Mouse (Mus musculus) forebrain, embryonic 11.5 days (tissue): ENCODE measurements around the gene Kcnj4. TPM values are rescaled to one million over a fixed set of nuclear protein-coding genes. Genes with fewer than 3 reads are reported as not detected.

Source experiments
- ATAC-seq: fragments of 200-750 bp; cut with Nextera tagmentation; replicated peaks from 2 replicates; pipeline ENCODE4 v1.8.0; 2017; ENCODE audit warnings: moderate TSS enrichment; ENCODE audit not compliant: low FRiP score
- DNase-seq: peaks from one replicate; pipeline ENCODE4 v3.0.0-alpha.2; 2017; ENCODE audit warnings: low spot score
- H3K27ac ChIP-seq: fragments of 300-500 bp; sonication (generic); 2 replicates; pipeline ENCODE4 v1.5.1; 2014; ENCODE audit warnings: low read depth, low read length
- H3K27me3 ChIP-seq: fragments of 300-500 bp; sonication (generic); 2 replicates; pipeline ENCODE4 v1.6.1; 2014; ENCODE audit warnings: mild to moderate bottlenecking, low read length, mixed read lengths; ENCODE audit not compliant: control insufficient read depth, insufficient read depth
- H3K36me3 ChIP-seq: fragments of 300-500 bp; sonication (generic); 2 replicates; pipeline ENCODE4 v1.6.1; 2014; ENCODE audit warnings: mild to moderate bottlenecking, low read length, moderate library complexity, mixed read lengths; ENCODE audit not compliant: control insufficient read depth, insufficient read depth
- H3K4me1 ChIP-seq: fragments of 300-500 bp; sonication (generic); replicated peaks from 2 replicates; pipeline ENCODE4 v1.6.1; 2014; ENCODE audit warnings: low read length, mixed read lengths; ENCODE audit not compliant: control insufficient read depth, insufficient read depth
- H3K4me2 ChIP-seq: fragments of 300-500 bp; sonication (generic); 2 replicates; pipeline ENCODE4 v1.6.1; 2014; ENCODE audit warnings: low read depth, mild to moderate bottlenecking, low read length, moderate library complexity, mixed read lengths; ENCODE audit not compliant: severe bottlenecking
- H3K4me3 ChIP-seq: fragments of 300-500 bp; sonication (generic); 2 replicates; pipeline ENCODE4 v1.5.1; 2014; ENCODE audit warnings: low read depth, low read length
- H3K9ac ChIP-seq: fragments of 300-500 bp; sonication (generic); 2 replicates; pipeline ENCODE4 v1.6.1; 2014; ENCODE audit warnings: low read length
- H3K9me3 ChIP-seq: fragments of 300-500 bp; sonication (generic); 2 replicates; pipeline ENCODE4 v1.6.1; 2016; ENCODE audit warnings: low read length, mixed read lengths; ENCODE audit not compliant: control insufficient read depth
- WGBS: fragments of 180-500 bp; shearing (Covaris S2); extraction: QIAGEN DNeasy Blood & Tissue Kit; methylation state at CpG from one replicate; pipeline ENCODE4 v1.1.7; 2014; 5-methylcytosine and 5-hydroxymethylcytosine counted together
- microRNA-seq: library from miRNA; unstranded; fragments of <30 nt; microRNA quantifications from one replicate; pipeline ENCODE4, GENCODE M21; 2016; ENCODE audit not compliant: insufficient number of aligned reads
- polyA plus RNA-seq: library from polyadenylated mRNA; unstranded; fragments of >200 nt; fragmentation: Nextera tagmentation; extraction: Ambion mirVana; gene quantifications from 2 replicates; pipeline ENCODE4 v1.2.1, GENCODE M21; 2014

The Kcnj4 gene
- polyA plus RNA-seq, 1 experiment from 2014 or later: not detected

DNA sequence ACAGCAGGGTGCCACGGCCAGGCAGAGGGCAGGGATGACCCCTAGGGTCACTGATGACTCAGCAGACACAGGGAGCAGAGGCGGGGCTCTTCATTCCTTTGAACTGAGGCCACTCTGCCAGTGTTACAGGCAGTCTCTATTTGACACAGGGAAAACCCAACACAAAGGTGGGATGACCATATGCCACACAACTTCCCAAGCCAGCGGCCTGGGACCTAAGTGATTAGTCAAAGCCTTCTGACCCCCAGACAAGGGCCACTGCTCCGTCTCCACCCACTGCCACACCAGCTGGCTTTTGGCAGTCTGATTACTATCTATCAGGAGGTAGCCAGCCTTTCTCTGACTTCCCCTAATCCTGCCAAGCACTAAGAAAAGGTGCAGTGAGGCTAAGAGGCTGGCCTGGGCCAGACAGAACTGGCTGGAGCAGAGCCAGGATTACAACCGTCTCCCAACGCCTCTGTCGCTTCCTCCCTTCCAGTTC lies 69.8 kb downstream of the Kcnj4 start:
- WGBS: 49% methylated on average over 7 of the region's 7 CpGs
- no peak for DNase-seq
- ATAC-seq: no peak
- Histone ChIP-seq H3K4me3 (no peak overlapping the region), H3K4me1 (peaks cover 9% of the 10 kb centered on the region), H3K9ac (no peak overlapping the region), H3K9me3 (no peaks in the 10 kb centered on the region), H3K4me2 (no peak overlapping the region), H3K27ac (no peak overlapping the region), H3K36me3 (peaks cover 36% of the 10 kb centered on the region), H3K27me3 (no peaks in the 10 kb centered on the region)

Small RNA genes lying within 50 kb of the gene (microRNA-seq; reads per million reads assigned to microRNA genes)
- not detected for gene Gm44302

Other genes starting within 250 kb of the Kcnj4 start
- 1.3 and 4.2 TPM in 2 replicates for gene Baiap2l2, start 219.7 kb downstream of the Kcnj4 start, polyA plus RNA-seq
- 20.8 and 22.3 TPM in 2 replicates for gene Pla2g6, start 176.9 kb downstream of the Kcnj4 start, polyA plus RNA-seq
- 1.5 TPM in 2 replicates for gene Maff, start 158.6 kb downstream of the Kcnj4 start, polyA plus RNA-seq
- gene Tmem184b, start 101.7 kb downstream of the Kcnj4 start, polyA plus RNA-seq: 52.3 and 55.2 TPM in 2 replicates
- 209 and 213 TPM in 2 replicates for gene Csnk1e, start 49.7 kb downstream of the Kcnj4 start, polyA plus RNA-seq
- gene Kdelr3, start 11.2 kb upstream of the Kcnj4 start, polyA plus RNA-seq: 9.7 and 10.3 TPM in 2 replicates
- 109 TPM in 2 replicates for gene Ddx17, start 41.5 kb upstream of the Kcnj4 start, polyA plus RNA-seq
- gene Dmc1, start 99.9 kb upstream of the Kcnj4 start, polyA plus RNA-seq: 1.5 and 1.6 TPM in 2 replicates
- gene Fam227a, start 153.7 kb upstream of the Kcnj4 start, polyA plus RNA-seq: 4.5 and 4.7 TPM in 2 replicates
- gene Cby1, start 154.0 kb upstream of the Kcnj4 start, polyA plus RNA-seq: 78.8 and 81.6 TPM in 2 replicates
- gene Tomm22, start 165.6 kb upstream of the Kcnj4 start, polyA plus RNA-seq: 271 and 288 TPM in 2 replicates
- 13.4 and 13.8 TPM in 2 replicates for gene Josd1, start 182.7 kb upstream of the Kcnj4 start, polyA plus RNA-seq
- 53.4 and 54.3 TPM in 2 replicates for gene Gtpbp1, start 185.6 kb upstream of the Kcnj4 start, polyA plus RNA-seq
- gene Sun2, start 237.3 kb upstream of the Kcnj4 start, polyA plus RNA-seq: 4.3 and 5.9 TPM in 2 replicates